Mouse (Mus musculus) heart, postnatal 0 days (tissue): ENCODE measurements at regions not wholly inside any gene's neighbourhood (a gene's known extent, or its start where the extent isn't known, plus 50 kb on each side); places are given as distances from the start of the nearest gene placed in this dataset.
A peak's percentile ranks its signal among the peaks of the same experiment; 100 is the strongest.

Source experiments
- ATAC-seq: fragments of 200-750 bp; cut with Nextera tagmentation; 2 replicates; pipeline ENCODE4 v1.8.0; 2017; ENCODE audit warnings: low read depth, moderate number of reproducible peaks, moderate library complexity; ENCODE audit not compliant: insufficient read depth
- DNase-seq: peaks from one replicate; pipeline ENCODE4 v3.0.0-alpha.2; 2016; ENCODE audit warnings: low spot score
- H3K27ac ChIP-seq: fragments of 300-500 bp; sonication (generic); 2 replicates; pipeline ENCODE4 v1.5.1; 2014; ENCODE audit warnings: low read depth, mild to moderate bottlenecking
- H3K27me3 ChIP-seq: fragments of 300-500 bp; sonication (generic); 2 replicates; pipeline ENCODE4 v1.6.1; 2014; ENCODE audit warnings: low read length, mixed read lengths; ENCODE audit not compliant: control insufficient read depth, insufficient read depth
- H3K36me3 ChIP-seq: fragments of 300-500 bp; sonication (generic); replicated peaks from 2 replicates; pipeline ENCODE4 v1.6.1; 2014; ENCODE audit warnings: low read length, mixed read lengths; ENCODE audit not compliant: control insufficient read depth, insufficient read depth
- H3K4me1 ChIP-seq: fragments of 300-500 bp; sonication (generic); 2 replicates; pipeline ENCODE4 v1.6.1; 2014; ENCODE audit warnings: antibody characterized with exemption; ENCODE audit not compliant: control insufficient read depth, insufficient read depth
- H3K4me2 ChIP-seq: fragments of 300-500 bp; sonication (generic); 2 replicates; pipeline ENCODE4 v1.6.1; 2014; ENCODE audit warnings: low read depth, mild to moderate bottlenecking, low read length, moderate library complexity
- H3K4me3 ChIP-seq: fragments of 300-500 bp; sonication (generic); 2 replicates; pipeline ENCODE4 v1.5.1; 2014; ENCODE audit warnings: low read depth, low read length
- H3K9ac ChIP-seq: fragments of 300-500 bp; sonication (generic); replicated peaks from 2 replicates; pipeline ENCODE4 v1.6.1; 2014; ENCODE audit warnings: low read depth, low read length, mixed read lengths
- H3K9me3 ChIP-seq: fragments of 300-500 bp; sonication (generic); replicated peaks from 2 replicates; pipeline ENCODE4 v1.6.1; 2016; ENCODE audit warnings: low read length; ENCODE audit not compliant: control insufficient read depth
- CTCF ChIP-seq: IDR thresholded peaks from 2 replicates; pipeline ENCODE4 v1.5.1; 2016; ENCODE audit warnings: antibody characterized with exemption, control low read depth, low read depth
- EP300 ChIP-seq: IDR thresholded peaks from 2 replicates; pipeline ENCODE4 v1.6.1; 2016; ENCODE audit warnings: antibody characterized with exemption, low read depth
- WGBS: fragments of 180-500 bp; shearing (Covaris S2); extraction: QIAGEN DNeasy Blood & Tissue Kit; methylation state at CpG from one replicate; pipeline ENCODE4 v1.1.7; 2014; 5-methylcytosine and 5-hydroxymethylcytosine counted together

DNA sequence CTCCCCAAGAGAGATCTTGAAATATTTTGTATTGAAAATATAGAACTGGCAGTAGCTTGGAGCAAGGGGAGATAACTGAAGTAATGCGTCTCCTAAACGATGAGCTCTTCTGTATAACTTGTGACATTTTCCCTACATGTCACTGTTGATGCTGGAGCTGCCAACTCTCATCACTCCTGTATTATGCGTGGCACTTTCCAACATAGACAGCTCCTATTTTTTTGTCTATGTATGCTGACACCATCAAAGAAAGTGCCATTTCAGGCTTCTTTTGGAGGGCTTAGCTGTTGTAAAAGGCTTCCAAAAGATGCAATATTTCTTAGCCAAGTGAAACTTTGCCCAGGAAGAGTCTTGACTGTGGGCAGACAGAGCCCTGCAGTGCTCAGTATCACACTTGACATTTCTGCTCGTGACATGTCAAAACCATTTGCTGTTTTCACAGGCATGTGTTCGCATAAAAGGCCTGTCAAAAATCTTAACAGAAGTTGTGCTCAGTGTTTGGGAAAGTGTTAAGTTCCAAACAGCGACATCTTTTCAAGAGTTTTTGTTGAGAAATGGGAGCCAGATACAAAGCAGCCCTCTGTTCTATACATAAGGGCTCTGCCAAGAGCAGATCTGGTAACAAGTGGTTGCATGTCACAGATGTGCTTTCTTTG, 53.6 kb upstream of the Otol1 start:
- DNase-seq, result no peak
- H3K9ac ChIP-seq, result no peak overlapping the region

DNA sequence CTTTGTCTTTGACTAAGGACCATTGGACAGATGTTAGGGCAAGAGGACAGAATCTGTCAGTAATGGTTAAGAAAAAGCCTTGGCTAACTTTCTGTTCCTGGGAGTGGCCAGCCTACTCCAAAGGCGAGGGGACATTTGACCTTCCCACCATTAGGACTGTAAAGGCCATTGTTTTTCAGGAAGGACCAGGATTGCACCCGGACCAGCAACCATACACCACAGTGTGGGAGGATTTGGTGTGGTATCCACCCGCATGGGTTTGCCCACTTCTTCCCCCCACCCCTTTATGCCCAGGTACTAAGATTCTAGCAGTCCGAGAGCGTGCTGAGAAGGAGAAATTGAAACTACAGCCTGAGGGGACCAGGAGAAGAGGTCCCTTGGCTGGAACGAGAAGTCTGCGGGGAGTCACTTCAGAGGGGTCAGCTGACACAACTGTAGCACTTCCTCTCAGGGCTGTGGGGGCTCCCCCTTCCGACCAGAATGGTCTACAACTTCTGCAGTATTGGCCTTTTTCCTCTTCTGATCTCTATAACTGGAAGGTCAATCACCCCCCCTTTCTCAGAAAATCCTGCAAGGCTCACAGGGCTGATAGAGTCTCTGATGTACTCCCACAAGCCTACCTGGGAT, 63.2 kb upstream of the Sptssb start:
- no peaks in the 10 kb centered on the region for H3K9me3 ChIP-seq
- no peaks in the 10 kb centered on the region for H3K36me3 ChIP-seq
- H3K27ac ChIP-seq, result no peak overlapping the region
- no peak overlapping the region for H3K4me2 ChIP-seq
- WGBS, result 62% methylated on average over 8 of the region's 8 CpGs
- H3K4me3 ChIP-seq, result no peak overlapping the region
- DNase-seq, result no peak
- no peaks in the 10 kb centered on the region for H3K27me3 ChIP-seq
- no peaks in the 10 kb centered on the region for H3K4me1 ChIP-seq
- TF ChIP-seq EP300 (no peak), CTCF (no peak)
- ATAC-seq, result peak; percentile 24; the same call in 1 of the 2 replicates
- no peak overlapping the region for H3K9ac ChIP-seq

More for the DNA sequence above, 53.6 kb upstream of the Otol1 start:
- TF ChIP-seq CTCF (no peak), EP300 (no peak)
- H3K27me3 ChIP-seq, result no peaks in the 10 kb centered on the region
- H3K4me1 ChIP-seq, result no peaks in the 10 kb centered on the region
- no peak overlapping the region for H3K4me3 ChIP-seq
- ATAC-seq, result no peak
- WGBS, result 61% methylated on average over 6 of the region's 6 CpGs
- H3K36me3 ChIP-seq, result no peaks in the 10 kb centered on the region
- H3K4me2 ChIP-seq, result no peak overlapping the region
- no peak overlapping the region for H3K27ac ChIP-seq
- H3K9me3 ChIP-seq, result no peaks in the 10 kb centered on the region

DNA sequence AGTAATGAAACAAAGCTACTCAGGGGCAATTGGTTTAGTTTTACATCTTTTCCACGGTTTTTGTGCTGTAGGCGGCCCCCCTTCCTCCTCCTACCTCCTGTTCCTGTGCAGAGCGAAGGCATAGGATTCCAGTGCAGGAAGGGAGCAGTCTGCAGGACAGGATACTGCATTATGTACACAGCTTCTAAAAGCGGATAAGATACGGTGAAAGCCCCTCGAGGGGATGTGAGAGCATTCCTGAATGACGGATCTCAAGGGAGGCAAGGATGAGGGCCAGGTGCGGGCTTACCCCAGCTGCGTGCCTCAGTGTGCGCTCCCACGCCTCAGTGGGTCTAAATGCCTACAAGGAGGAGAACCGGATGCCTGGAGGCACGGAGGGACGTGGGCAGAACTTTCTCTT, 53.1 kb upstream of the Sptssb start:
- no peaks in the 10 kb centered on the region for H3K27me3 ChIP-seq
- ATAC-seq (peak; percentile 20; the same call in 1 of the 2 replicates), DNase-seq (no peak)
- no peaks in the 10 kb centered on the region for H3K4me1 ChIP-seq
- H3K9me3 ChIP-seq, result no peaks in the 10 kb centered on the region
- H3K4me2 ChIP-seq, result peak overlapping the region; percentile 44
- no peak overlapping the region for H3K27ac ChIP-seq
- TF ChIP-seq EP300, result no peak
- TF ChIP-seq CTCF, result no peak
- WGBS, result 25% methylated on average over 14 of the region's 14 CpGs
- peak overlapping the region; percentile 11; the same call in 1 of the 2 replicates for H3K4me3 ChIP-seq
- no peak overlapping the region for H3K9ac ChIP-seq
- H3K36me3 ChIP-seq, result no peaks in the 10 kb centered on the region

DNA sequence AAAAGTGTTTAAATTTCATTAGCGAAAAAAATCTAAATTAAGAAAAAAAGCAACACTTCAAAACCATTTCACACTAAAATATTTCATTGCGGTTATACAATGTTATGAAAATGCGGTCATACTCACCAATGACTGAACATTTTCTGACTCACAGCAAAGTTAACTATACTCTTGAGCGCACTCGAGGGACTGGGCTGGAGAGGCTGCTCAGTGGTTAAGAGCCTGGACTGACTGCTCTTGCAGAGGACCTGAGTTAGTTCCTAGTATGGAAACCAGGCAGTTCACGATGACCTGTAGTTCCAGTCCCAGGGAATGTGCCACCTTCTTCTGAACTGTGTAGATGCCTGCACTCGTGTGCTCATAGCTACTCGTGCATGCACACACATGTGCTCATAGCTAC, 50.3 kb upstream of the Sptssb start:
- H3K9me3 ChIP-seq, result no peaks in the 10 kb centered on the region
- WGBS, result 83% methylated on average over 8 of the region's 8 CpGs
- no peak for ATAC-seq

More for the DNA sequence above, 50.3 kb upstream of the Sptssb start:
- no peak for TF ChIP-seq EP300
- no peak for TF ChIP-seq CTCF
- H3K27ac ChIP-seq, result no peak overlapping the region
- H3K4me3 ChIP-seq, result no peak overlapping the region
- DNase-seq, result no peak
- H3K27me3 ChIP-seq, result no peaks in the 10 kb centered on the region
- no peaks in the 10 kb centered on the region for H3K36me3 ChIP-seq
- H3K4me2 ChIP-seq, result no peak overlapping the region
- no peaks in the 10 kb centered on the region for H3K4me1 ChIP-seq
- no peak overlapping the region for H3K9ac ChIP-seq
